Mouse (Mus musculus): ENCODE results near the gene Crybb2.

DNA sequence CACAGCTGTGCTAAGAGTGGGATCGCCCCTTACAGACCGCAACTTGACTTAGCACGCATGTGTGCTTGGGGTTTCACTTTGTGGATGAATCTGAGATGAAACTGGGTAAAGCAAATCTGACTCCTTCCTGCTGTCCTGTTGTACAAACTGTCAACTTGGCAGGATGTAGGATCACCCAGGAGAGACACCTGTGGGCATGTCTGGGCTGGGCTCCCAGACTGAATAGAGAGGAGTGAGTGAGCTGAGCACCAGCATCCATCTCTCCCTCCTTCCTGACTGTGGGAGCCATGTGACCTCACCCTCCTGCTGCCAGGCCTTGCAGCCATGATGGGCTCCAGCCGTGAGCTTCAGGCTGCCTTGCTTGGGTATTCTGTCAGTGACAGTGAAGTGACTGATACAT lies 35.6 kb upstream of the Crybb2 start:
- TF ChIP-seq CTCF (IDR thresholded peaks at IDR 0.05; ENCODE audit: borderline replicate concordance, control insufficient read depth, extremely low read depth, insufficient read depth, low read length, poor library complexity) (no peak), POLR2A (IDR thresholded peaks at IDR 0.05; ENCODE audit: control insufficient read depth, extremely low read depth, insufficient read depth, low read length, poor library complexity) (no peak)
